Mouse (Mus musculus) G1E (cell line): ENCODE measurements around the gene Ift52.

Experiments
- CTCF ChIP-seq: IDR thresholded peaks from 2 replicates; pipeline ENCODE4 v1.5.1; 2012; ENCODE audit warnings: low read depth, low read length, inconsistent platforms, mixed read lengths
- GATA1 ChIP-seq: IDR thresholded peaks from 2 replicates; pipeline ENCODE4 v1.6.1; 2012; ENCODE audit warnings: borderline replicate concordance, low read length, inconsistent platforms, mixed read lengths

DNA sequence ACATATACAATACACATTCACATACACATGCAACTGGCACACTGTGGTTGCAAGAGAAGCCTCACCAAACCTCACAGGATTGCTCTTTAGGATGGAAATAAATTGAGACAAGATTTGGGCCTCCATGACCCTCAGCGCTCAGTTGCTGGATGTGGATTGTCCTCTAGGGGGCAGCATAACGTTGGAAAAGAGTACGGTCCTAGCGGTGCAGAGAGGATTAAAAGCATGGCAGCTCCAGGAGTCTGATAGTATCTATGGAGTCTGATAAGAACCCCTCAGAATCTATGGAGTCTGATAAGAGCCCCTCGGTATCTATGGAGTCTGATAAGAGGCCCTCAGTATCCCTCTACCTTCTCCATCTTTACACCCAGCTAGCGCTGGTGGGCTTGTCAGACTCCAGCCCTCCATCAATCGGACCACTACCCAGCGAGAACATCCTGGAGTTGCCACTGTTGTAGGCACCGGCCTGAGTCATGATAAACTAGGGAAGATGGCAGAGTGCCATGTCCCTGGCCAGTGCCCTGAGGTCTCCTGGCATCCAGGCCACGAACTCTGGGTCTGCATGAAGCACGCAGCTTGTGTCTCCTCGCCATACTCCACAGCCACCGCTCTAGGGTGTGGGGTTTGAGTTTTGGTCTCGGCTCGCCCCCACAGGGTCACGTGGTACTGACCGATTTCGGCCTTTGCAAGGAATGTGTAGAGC lies 18.5 kb upstream of the Ift52 start:
- TF ChIP-seq CTCF (peak; percentile 85), GATA1 (no peak)
